Mouse (Mus musculus): ENCODE measurements around the gene Apoa2. TPM values are rescaled to one million over a fixed set of nuclear protein-coding genes. Genes with fewer than 3 reads are reported as not detected.

The Apoa2 gene
- total RNA-seq, 2 experiments from 2014 or later = not detected

Other genes starting within 250 kb of the Apoa2 start
- 38.0 and 43.5 TPM in 2 replicates for gene Fcgr2b, start 248.5 kb upstream of the Apoa2 start, total RNA-seq (2015; ENCODE audit: low replicate concordance)
- gene Fcgr2b, start 248.5 kb upstream of the Apoa2 start, total RNA-seq (2017; ENCODE audit: low replicate concordance) = 20.1 and 23.1 TPM in 2 replicates
- 15.3 and 27.5 TPM in 2 replicates for gene Fcgr4, start 206.1 kb upstream of the Apoa2 start, total RNA-seq (2015; ENCODE audit: low replicate concordance)
- 9.3 and 10.6 TPM in 2 replicates for gene Fcgr4, start 206.1 kb upstream of the Apoa2 start, total RNA-seq (2017; ENCODE audit: low replicate concordance)
- 100 and 146 TPM in 2 replicates for gene Fcgr3, start 160.1 kb upstream of the Apoa2 start, total RNA-seq (2015; ENCODE audit: low replicate concordance)
- 78.3 and 110 TPM in 2 replicates for gene Fcgr3, start 160.1 kb upstream of the Apoa2 start, total RNA-seq (2017; ENCODE audit: low replicate concordance)
- not detected in 2 replicates for gene Cfap126, start 111.1 kb upstream of the Apoa2 start, total RNA-seq (2015; ENCODE audit: low replicate concordance)
- not detected in 2 replicates for gene Cfap126, start 111.1 kb upstream of the Apoa2 start, total RNA-seq (2017; ENCODE audit: low replicate concordance)
- gene Sdhc, start 74.5 kb upstream of the Apoa2 start, total RNA-seq (2015; ENCODE audit: low replicate concordance) = 15.6 and 40.3 TPM in 2 replicates
- gene Sdhc, start 74.5 kb upstream of the Apoa2 start, total RNA-seq (2017; ENCODE audit: low replicate concordance) = 9.2 and 20.0 TPM in 2 replicates
- gene Mpz, start 74.3 kb upstream of the Apoa2 start, total RNA-seq (2015; ENCODE audit: low replicate concordance) = not detected in 2 replicates
- gene Mpz, start 74.3 kb upstream of the Apoa2 start, total RNA-seq (2017; ENCODE audit: low replicate concordance) = not detected in 2 replicates
- gene Pcp4l1, start 28.8 kb upstream of the Apoa2 start, total RNA-seq (2015; ENCODE audit: low replicate concordance) = not detected in 2 replicates
- 0.84 and 3.2 TPM in 2 replicates for gene Pcp4l1, start 28.8 kb upstream of the Apoa2 start, total RNA-seq (2017; ENCODE audit: low replicate concordance)
- not detected in 2 replicates for gene Nr1i3, start 11.1 kb upstream of the Apoa2 start, total RNA-seq (2015; ENCODE audit: low replicate concordance)
- not detected in 2 replicates for gene Nr1i3, start 11.1 kb upstream of the Apoa2 start, total RNA-seq (2017; ENCODE audit: low replicate concordance)
- 4.0 and 4.2 TPM in 2 replicates for gene Tomm40l, start 2.5 kb upstream of the Apoa2 start, total RNA-seq (2015; ENCODE audit: low replicate concordance)
- gene Tomm40l, start 2.5 kb upstream of the Apoa2 start, total RNA-seq (2017; ENCODE audit: low replicate concordance) = 2.2 and 2.6 TPM in 2 replicates
- 269 and 282 TPM in 2 replicates for gene Fcer1g, start 9.3 kb downstream of the Apoa2 start, total RNA-seq (2015; ENCODE audit: low replicate concordance)
- 89.5 and 162 TPM in 2 replicates for gene Fcer1g, start 9.3 kb downstream of the Apoa2 start, total RNA-seq (2017; ENCODE audit: low replicate concordance)
- 0.19 TPM in 1 of 2 replicates, not detected in the other for gene Adamts4, start 25.4 kb downstream of the Apoa2 start, total RNA-seq (2015; ENCODE audit: low replicate concordance)
- gene Adamts4, start 25.4 kb downstream of the Apoa2 start, total RNA-seq (2017; ENCODE audit: low replicate concordance) = not detected in 2 replicates
- gene Ndufs2, start 26.3 kb downstream of the Apoa2 start, total RNA-seq (2015; ENCODE audit: low replicate concordance) = 62.9 and 78.4 TPM in 2 replicates
- 48.0 and 62.1 TPM in 2 replicates for gene Ndufs2, start 26.3 kb downstream of the Apoa2 start, total RNA-seq (2017; ENCODE audit: low replicate concordance)
- 8.1 and 11.3 TPM in 2 replicates for gene B4galt3, start 45.3 kb downstream of the Apoa2 start, total RNA-seq (2015; ENCODE audit: low replicate concordance)
- 7.7 and 29.1 TPM in 2 replicates for gene B4galt3, start 45.3 kb downstream of the Apoa2 start, total RNA-seq (2017; ENCODE audit: low replicate concordance)
- 416 and 462 TPM in 2 replicates for gene Ppox, start 56.1 kb downstream of the Apoa2 start, total RNA-seq (2015; ENCODE audit: low replicate concordance)
- gene Ppox, start 56.1 kb downstream of the Apoa2 start, total RNA-seq (2017; ENCODE audit: low replicate concordance) = 506 and 765 TPM in 2 replicates
- gene Usp21, start 62.9 kb downstream of the Apoa2 start, total RNA-seq (2015; ENCODE audit: low replicate concordance) = 9.6 and 12.1 TPM in 2 replicates
- 9.4 and 13.9 TPM in 2 replicates for gene Usp21, start 62.9 kb downstream of the Apoa2 start, total RNA-seq (2017; ENCODE audit: low replicate concordance)
- 23.4 and 28.6 TPM in 2 replicates for gene Ufc1, start 70.0 kb downstream of the Apoa2 start, total RNA-seq (2015; ENCODE audit: low replicate concordance)
- gene Ufc1, start 70.0 kb downstream of the Apoa2 start, total RNA-seq (2017; ENCODE audit: low replicate concordance) = 13.9 and 19.3 TPM in 2 replicates
- gene Dedd, start 104.1 kb downstream of the Apoa2 start, total RNA-seq (2015; ENCODE audit: low replicate concordance) = 3.8 and 4.8 TPM in 2 replicates
- gene Dedd, start 104.1 kb downstream of the Apoa2 start, total RNA-seq (2017; ENCODE audit: low replicate concordance) = 4.3 and 6.7 TPM in 2 replicates
- gene Nit1, start 120.6 kb downstream of the Apoa2 start, total RNA-seq (2015; ENCODE audit: low replicate concordance) = 6.7 and 7.3 TPM in 2 replicates
- gene Nit1, start 120.6 kb downstream of the Apoa2 start, total RNA-seq (2017; ENCODE audit: low replicate concordance) = 11.0 and 13.8 TPM in 2 replicates
- gene Pfdn2, start 120.6 kb downstream of the Apoa2 start, total RNA-seq (2015; ENCODE audit: low replicate concordance) = 5.4 and 7.1 TPM in 2 replicates
- gene Pfdn2, start 120.6 kb downstream of the Apoa2 start, total RNA-seq (2017; ENCODE audit: low replicate concordance) = 1.5 and 15.1 TPM in 2 replicates
- gene Klhdc9, start 135.7 kb downstream of the Apoa2 start, total RNA-seq (2015; ENCODE audit: low replicate concordance) = not detected in 2 replicates
- not detected in 2 replicates for gene Klhdc9, start 135.7 kb downstream of the Apoa2 start, total RNA-seq (2017; ENCODE audit: low replicate concordance)
- not detected in 2 replicates for gene Nectin4, start 145.0 kb downstream of the Apoa2 start, total RNA-seq (2015; ENCODE audit: low replicate concordance)
- gene Nectin4, start 145.0 kb downstream of the Apoa2 start, total RNA-seq (2017; ENCODE audit: low replicate concordance) = 0.68 TPM in 1 of 2 replicates, not detected in the other
- gene Arhgap30, start 163.9 kb downstream of the Apoa2 start, total RNA-seq (2015; ENCODE audit: low replicate concordance) = 20.1 and 21.1 TPM in 2 replicates
- gene Arhgap30, start 163.9 kb downstream of the Apoa2 start, total RNA-seq (2017; ENCODE audit: low replicate concordance) = 25.9 and 26.9 TPM in 2 replicates
- gene Usf1, start 186.3 kb downstream of the Apoa2 start, total RNA-seq (2015; ENCODE audit: low replicate concordance) = 2.7 and 12.7 TPM in 2 replicates
- gene Usf1, start 186.3 kb downstream of the Apoa2 start, total RNA-seq (2017; ENCODE audit: low replicate concordance) = 9.1 and 23.1 TPM in 2 replicates
- gene Tstd1, start 193.8 kb downstream of the Apoa2 start, total RNA-seq (2015; ENCODE audit: low replicate concordance) = not detected in 2 replicates
- gene Tstd1, start 193.8 kb downstream of the Apoa2 start, total RNA-seq (2017; ENCODE audit: low replicate concordance) = not detected in 2 replicates
- gene F11r, start 212.5 kb downstream of the Apoa2 start, total RNA-seq (2015; ENCODE audit: low replicate concordance) = not detected in 2 replicates
- gene F11r, start 212.5 kb downstream of the Apoa2 start, total RNA-seq (2017; ENCODE audit: low replicate concordance) = 0.42 TPM in 1 of 2 replicates, not detected in the other

Measured in erythroblast, adult 5-6 weeks (primary cell).